Mouse (Mus musculus) cerebellum, postnatal 25 days (tissue): Measurements from ENCODE around the gene Trpc3.

ENCODE experiments used
- DNase-seq, 2 experiments: peaks; one replicate each; pipeline ENCODE4 v3.0.0; 2021; ENCODE audit warnings: mixed read lengths in 2 of 2

The Trpc3 gene

GRCm38 (mm10) chr3:36598811-36599210, 91.2 kb downstream of the Trpc3 start:
- DNase-seq = no peak

- peak; percentile 97 to 99 for DNase-seq
Measured at GRCm38 (mm10) chr3:36571827-36572378, 118.1 kb downstream of the Trpc3 start, which contains the start of gene Ccna2. Gene Ccna2 (minus strand): TSS chr3:36572150.

GRCm38 (mm10) chr3:36571361-36571826, 118.6 kb downstream of the Trpc3 start:
- no peak for DNase-seq
